Mouse (Mus musculus) R1 (cell line): ENCODE results near the gene Fam122a.
A peak's percentile ranks its signal among the peaks of the same experiment; 100 is the strongest.

Source experiments
- DNase-seq: peaks from one replicate; pipeline ENCODE4 v3.0.0-alpha.2; 2018; ENCODE audit warnings: low read depth, low spot score

Fam122a gene

GRCm38 (mm10) chr19:24476929-24477882, at the start of gene Fam122a:
Gene Fam122a, minus strand, starts transcription at chr19:24477356.
- DNase-seq, result peak; percentile 92

DNA sequence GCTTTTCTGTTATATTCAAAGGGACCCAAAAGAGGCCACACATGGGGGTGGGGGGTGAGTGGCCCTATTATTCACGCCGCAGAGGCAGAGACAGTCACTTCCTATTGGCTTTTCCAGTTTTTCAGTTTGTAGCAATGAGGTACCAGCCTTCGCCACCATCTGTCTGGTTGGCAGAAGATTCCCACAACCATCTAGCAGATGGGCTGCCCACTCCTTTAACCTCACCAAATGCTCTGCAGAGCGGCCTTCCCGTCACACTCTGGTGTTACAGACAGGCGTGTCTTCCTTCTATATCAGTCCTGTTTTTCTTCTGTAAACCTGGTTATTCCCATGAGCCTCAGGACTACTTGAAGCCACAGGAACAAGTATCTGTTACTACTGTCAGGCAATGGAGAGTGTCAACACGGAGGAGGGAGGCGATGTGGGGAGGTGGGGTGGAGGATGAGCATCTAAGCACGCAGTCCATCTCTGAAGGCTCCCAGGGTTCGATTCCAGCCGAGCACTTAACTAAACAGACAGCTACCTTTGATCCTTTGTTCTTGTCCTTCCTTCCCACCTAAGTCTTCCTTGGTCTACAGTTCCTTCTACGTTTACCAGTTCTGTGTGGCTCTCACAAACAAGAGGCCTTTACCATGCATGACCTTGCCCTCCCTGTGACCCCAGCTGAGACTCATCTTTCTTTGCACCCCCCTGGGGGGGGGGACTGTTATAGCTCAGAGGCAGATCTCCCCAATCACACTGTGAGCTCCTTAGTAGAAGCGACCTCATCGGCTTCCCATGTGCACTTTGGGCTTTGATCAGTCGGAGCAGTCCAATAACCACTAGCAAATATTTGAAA, 46.5 kb upstream of the Fam122a start:
- DNase-seq, result peak; percentile 53

DNA sequence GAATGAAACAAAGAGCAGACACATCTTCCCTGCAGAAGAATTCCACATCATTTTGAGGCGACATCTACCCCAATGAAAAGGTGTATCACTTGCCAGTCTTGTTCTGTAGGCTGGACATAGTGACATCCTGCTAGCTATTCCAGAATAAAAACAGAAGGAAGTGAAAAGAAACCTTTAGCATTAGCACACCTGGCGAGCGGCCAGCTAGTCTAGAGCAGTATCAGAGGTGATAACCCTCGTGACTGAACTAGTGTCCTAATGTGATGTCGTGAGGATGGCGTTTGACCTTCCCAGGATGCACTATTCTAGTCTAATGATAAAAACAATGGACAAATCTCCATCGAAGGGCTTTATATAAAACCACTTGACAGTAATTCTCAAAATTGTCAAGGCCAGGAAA, 44.8 kb upstream of the Fam122a start:
- DNase-seq, result no peak

GRCm38 (mm10) chr19:24521146-24521545, 44.0 kb upstream of the Fam122a start:
- no peak for DNase-seq

DNA sequence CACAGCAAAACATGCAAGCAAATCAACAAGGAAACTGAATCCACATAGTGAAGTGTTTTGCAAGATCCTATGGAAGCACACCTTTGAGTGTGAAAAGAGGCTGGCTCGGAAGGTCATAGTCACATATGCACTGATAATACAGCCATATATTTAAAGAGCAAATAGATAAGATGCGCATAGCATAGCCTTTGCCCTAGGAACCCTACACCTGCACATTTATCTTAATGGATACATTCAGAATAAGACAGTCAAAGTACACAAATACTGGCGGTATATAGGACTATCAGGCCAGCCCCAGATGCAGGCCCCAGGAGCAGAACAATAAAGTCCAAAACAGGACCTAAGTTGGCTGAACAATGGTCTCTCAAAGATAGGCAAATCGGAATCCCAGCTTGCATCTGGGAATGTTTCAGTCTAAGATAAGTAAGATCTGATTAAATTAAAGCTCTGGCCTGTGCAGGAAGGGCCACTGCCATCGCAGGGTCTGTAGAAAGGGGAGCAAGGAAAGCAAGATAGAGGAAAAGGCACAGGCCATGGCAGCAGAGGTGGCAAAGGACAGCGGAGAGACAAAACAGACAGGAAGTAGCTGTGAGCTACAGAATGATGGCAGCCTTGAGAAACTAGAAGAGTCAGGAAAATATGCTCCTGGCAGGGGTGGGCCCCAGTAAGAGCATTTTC, 42.7 kb upstream of the Fam122a start:
- DNase-seq, result no peak

DNA sequence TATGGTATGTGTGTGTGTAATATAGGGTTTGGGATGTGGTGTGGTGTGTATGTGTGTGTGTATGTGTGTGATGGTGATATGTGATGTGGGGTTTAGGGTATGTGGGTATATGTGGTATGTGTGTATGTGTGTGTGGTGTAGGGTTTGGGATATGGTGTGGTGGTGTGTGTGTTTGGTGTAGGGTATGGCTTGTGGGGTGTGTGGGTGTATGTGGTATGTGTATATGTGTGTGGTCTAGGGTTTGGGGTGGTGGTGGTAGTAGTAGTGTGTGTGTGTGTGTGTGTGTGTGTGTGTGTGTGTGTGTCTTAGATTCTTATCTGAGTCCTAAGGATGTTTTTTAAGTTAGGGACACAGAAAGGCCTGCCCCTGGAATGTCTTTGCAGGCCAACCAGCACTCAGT, 41.2 kb upstream of the Fam122a start:
- no peak for DNase-seq

- no peak for DNase-seq
These were observed 39.9 kb upstream of the Fam122a start for GRCm38 (mm10) chr19:24517057-24517456.

GRCm38 (mm10) chr19:24515941-24516340, 38.8 kb upstream of the Fam122a start:
- no peak for DNase-seq

DNA sequence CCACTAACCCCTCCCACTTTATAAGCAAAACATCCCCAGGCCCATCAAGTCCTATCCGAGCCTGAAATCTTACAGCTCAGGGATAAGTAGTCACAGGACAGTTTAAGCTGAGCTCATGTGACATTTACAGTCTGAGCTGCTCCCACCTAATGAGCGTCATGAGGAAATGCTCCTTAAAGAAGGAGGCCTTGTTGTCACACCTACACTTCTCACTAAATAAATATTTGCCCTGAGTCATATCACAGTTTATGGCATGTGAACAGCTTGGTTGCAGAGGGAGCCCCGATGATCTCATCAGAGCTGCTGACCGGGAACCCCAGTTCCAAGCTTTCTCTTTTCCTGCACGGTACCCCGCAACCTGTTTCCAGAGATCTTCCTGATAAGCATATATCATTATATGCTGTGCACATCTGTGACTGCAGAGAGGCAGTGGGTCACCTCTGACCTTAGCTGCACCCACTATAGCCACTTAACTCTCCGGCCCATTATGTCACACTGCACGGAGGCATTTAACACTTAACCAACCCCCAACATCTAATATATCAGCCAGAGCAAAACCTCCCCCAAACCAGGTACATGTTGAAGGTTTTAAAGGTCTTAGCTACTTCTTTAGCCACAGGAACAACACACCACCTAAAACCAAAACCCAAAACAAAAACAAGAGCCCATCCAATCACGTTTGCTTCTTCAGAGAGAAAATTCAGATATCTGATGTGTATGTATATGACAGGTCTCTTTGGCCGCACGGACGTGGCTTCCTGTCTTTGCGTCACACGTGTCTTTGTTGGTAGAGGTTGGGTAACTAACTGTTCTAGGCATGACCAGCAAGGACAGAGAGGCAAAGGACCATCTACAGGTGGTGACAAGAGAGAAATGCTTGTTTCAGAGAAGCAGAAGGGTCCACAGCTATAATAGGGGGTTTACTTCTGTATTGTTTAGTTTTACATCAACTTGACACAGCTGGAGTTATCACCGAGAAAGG, 37.8 kb upstream of the Fam122a start:
- DNase-seq, result no peak

DNA sequence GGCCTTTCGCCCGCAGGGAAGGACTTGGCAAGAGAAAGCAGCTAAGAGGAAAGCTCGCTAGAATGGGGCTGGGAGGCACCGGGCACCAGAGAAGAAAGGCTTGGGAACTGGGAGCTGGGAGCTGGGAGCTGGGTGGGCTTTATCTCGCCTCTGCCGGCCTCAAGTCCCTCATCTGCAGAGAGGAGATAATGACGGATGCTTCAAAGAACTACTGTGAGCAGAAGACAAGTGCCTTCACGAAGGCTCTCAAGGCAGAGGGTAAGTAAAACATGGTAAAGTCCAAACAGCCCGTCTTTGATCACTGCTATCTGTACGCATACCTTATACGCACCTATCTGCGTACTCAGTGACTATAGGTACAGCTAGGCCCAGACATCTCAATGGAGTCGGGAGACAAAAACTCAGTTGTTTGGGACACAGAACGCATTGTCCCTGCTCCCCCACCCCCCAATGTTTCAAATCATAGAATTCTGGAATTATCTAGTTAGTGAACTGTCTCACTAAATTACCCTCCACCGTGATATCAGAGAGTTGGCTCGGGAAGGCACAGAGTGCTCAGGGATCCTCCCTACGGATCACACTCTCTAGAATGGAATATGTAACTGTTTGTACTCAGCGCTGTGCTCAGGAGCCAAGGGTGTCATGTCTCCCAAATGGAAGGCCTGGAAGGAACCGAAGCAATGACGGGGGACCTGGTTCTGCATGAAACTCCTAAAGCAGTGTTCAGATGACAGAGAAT, 36.1 kb upstream of the Fam122a start:
- DNase-seq, result no peak

- no peak for DNase-seq
These were observed 34.8 kb upstream of the Fam122a start for GRCm38 (mm10) chr19:24511939-24512338.

DNA sequence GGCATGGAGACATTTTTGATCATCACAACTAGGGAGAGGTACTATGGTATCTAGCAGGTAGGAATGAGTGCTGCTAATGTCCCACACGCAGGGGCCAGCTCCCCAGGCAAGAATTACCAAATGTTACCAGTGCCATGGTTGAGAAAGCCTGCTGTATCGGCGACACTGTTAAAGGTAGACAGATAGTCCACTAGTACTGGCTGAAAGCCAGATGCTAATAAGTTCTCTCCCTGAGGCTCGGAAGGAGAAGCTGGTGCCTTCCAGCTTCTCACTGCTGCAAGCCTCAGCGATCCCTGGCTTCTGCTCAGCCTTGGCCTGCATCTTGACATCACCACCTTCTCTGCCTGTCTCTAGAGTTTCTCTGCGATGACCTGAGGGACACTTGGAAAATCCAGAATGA, 32.2 kb upstream of the Fam122a start:
- DNase-seq, result no peak

- DNase-seq, result no peak
These were observed 31.1 kb upstream of the Fam122a start for GRCm38 (mm10) chr19:24508087-24508767.

- DNase-seq, result no peak
These were observed 25.7 kb upstream of the Fam122a start for GRCm38 (mm10) chr19:24502736-24503421.

DNA sequence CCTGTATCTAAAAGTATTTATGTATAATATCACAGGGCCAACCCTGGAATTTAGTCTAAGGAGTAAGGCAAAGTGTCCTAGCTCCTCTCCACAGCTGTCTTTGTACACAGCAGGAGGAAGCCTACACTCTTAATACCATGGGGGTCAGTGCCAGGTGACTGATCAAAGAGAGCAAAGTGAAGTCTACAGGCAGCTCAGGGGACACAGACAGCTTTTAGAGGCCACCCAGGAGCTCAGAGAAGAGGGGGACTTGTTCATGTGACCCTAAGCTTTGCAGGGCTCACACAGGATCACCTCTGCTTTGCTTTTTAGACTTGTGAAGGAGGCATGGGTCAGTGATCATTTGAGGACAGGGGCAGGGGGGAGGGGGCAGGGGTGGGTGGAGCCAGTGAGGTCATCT, 24.4 kb upstream of the Fam122a start:
- no peak for DNase-seq

GRCm38 (mm10) chr19:24500431-24500830, 23.3 kb upstream of the Fam122a start:
- DNase-seq, result no peak

DNA sequence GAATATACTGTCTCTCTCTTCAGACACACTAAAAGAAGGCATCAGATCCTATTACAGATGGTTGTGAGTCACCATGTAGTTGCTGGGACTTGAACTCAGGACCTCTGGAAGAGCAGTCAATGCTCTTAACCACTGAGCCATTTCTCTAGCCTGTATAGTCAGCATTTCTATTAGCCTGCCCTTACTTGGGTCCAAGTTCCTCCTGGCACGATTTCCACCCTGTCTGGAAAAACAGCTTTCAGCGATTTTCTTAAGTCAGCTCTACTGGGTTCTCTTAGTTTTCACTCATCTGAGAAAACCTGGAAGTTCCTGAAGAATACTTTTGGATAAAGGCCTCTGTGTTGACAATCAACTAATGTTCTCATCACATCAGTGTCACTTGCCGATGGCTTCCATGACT, 22.1 kb upstream of the Fam122a start:
- DNase-seq, result no peak

DNA sequence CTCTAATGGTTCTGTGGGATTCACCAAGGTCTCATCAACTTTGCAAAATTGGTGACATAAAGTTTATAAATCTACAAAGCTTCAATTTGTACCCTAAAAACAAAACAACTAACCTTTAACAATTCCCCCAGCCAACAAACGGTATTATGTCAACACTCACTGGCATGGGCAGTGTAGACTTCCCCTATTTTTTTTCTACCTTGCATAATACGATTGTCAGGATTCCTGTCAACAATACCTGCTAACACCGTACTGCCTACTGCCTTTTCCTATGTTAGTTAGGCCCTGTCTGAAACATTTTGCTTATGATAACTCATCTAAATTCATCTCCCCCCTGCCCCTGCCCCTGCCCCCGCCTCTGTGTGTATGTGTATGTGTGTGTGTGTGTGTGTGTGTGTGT, 16.7 kb upstream of the Fam122a start:
- no peak for DNase-seq

GRCm38 (mm10) chr19:24491824-24492223, 14.7 kb upstream of the Fam122a start:
- peak; percentile 78 for DNase-seq
